Mouse (Mus musculus): ENCODE measurements around the gene Scimp. TPM values are rescaled to one million over a fixed set of nuclear protein-coding genes. Genes with fewer than 3 reads are reported as not detected.

The Scimp gene
- polyA plus RNA-seq, 1 experiment from 2014 or later: 0.50 TPM

- Histone ChIP-seq H3K4me1 (ENCODE audit: control insufficient read depth, insufficient read depth, low read length) (no peaks in the 10 kb centered on the region), H3K4me3 (ENCODE audit: low read depth, low read length) (no peak overlapping the region), H3K27ac (replicated peaks; ENCODE audit: low read depth, low read length) (no peak overlapping the region), H3K36me3 (ENCODE audit: control insufficient read depth, insufficient read depth, low read length) (no peaks in the 10 kb centered on the region), H3K9me3 (ENCODE audit: control insufficient read depth, low read length) (no peaks in the 10 kb centered on the region), H3K9ac (ENCODE audit: low read depth, low read length) (no peak overlapping the region), H3K27me3 (replicated peaks; ENCODE audit: control insufficient read depth, insufficient read depth, low read length) (no peaks in the 10 kb centered on the region), H3K4me2 (ENCODE audit: low read depth, low read length) (no peak overlapping the region)
- no peak for ATAC-seq (ENCODE audit: low read depth)
- DNase-seq (ENCODE audit: low spot score): no peak
- WGBS: 94% methylated on average over 3 of the region's 3 CpGs
Observed at GRCm38 (mm10) chr11:70837031-70837430, 24.6 kb upstream of the Scimp start.

GRCm38 (mm10) chr11:70835381-70835831 is 23.0 kb upstream of the Scimp start:
- DNase-seq (ENCODE audit: low spot score): peak; percentile 52
- H3K4me3 ChIP-seq (ENCODE audit: low read depth, low read length): no peak overlapping the region
- H3K27ac ChIP-seq (replicated peaks; ENCODE audit: low read depth, low read length): no peak overlapping the region
- no peaks in the 10 kb centered on the region for H3K9me3 ChIP-seq (ENCODE audit: control insufficient read depth, low read length)
- no peaks in the 10 kb centered on the region for H3K36me3 ChIP-seq (ENCODE audit: control insufficient read depth, insufficient read depth, low read length)
- no peaks in the 10 kb centered on the region for H3K27me3 ChIP-seq (replicated peaks; ENCODE audit: control insufficient read depth, insufficient read depth, low read length)
- peak; percentile 37; the same call in 1 of the 2 replicates for ATAC-seq (ENCODE audit: low read depth)
- no peaks in the 10 kb centered on the region for H3K4me1 ChIP-seq (ENCODE audit: control insufficient read depth, insufficient read depth, low read length)
- H3K4me2 ChIP-seq (ENCODE audit: low read depth, low read length): no peak overlapping the region
- WGBS: 54% methylated on average over 6 of the region's 6 CpGs
- no peak overlapping the region for H3K9ac ChIP-seq (ENCODE audit: low read depth, low read length)

GRCm38 (mm10) chr11:70833831-70834230 is 21.4 kb upstream of the Scimp start:
- ATAC-seq (ENCODE audit: low read depth): no peak
- H3K4me2 ChIP-seq (ENCODE audit: low read depth, low read length): no peak overlapping the region
- no peak overlapping the region for H3K4me3 ChIP-seq (ENCODE audit: low read depth, low read length)
- H3K27ac ChIP-seq (replicated peaks; ENCODE audit: low read depth, low read length): no peak overlapping the region
- H3K27me3 ChIP-seq (replicated peaks; ENCODE audit: control insufficient read depth, insufficient read depth, low read length): no peaks in the 10 kb centered on the region
- no peaks in the 10 kb centered on the region for H3K4me1 ChIP-seq (ENCODE audit: control insufficient read depth, insufficient read depth, low read length)
- no peaks in the 10 kb centered on the region for H3K9me3 ChIP-seq (ENCODE audit: control insufficient read depth, low read length)
- no peak overlapping the region for H3K9ac ChIP-seq (ENCODE audit: low read depth, low read length)
- WGBS: 73% methylated on average over 3 of the region's 3 CpGs
- no peak for DNase-seq (ENCODE audit: low spot score)
- H3K36me3 ChIP-seq (ENCODE audit: control insufficient read depth, insufficient read depth, low read length): no peaks in the 10 kb centered on the region

- Histone ChIP-seq H3K36me3 (ENCODE audit: control insufficient read depth, insufficient read depth, low read length) (no peaks in the 10 kb centered on the region), H3K4me1 (ENCODE audit: control insufficient read depth, insufficient read depth, low read length) (no peaks in the 10 kb centered on the region), H3K27ac (replicated peaks; ENCODE audit: low read depth, low read length) (no peak overlapping the region), H3K9ac (ENCODE audit: low read depth, low read length) (no peak overlapping the region), H3K4me2 (ENCODE audit: low read depth, low read length) (no peak overlapping the region), H3K4me3 (ENCODE audit: low read depth, low read length) (no peak overlapping the region), H3K9me3 (ENCODE audit: control insufficient read depth, low read length) (no peaks in the 10 kb centered on the region), H3K27me3 (replicated peaks; ENCODE audit: control insufficient read depth, insufficient read depth, low read length) (no peaks in the 10 kb centered on the region)
- DNase-seq (ENCODE audit: low spot score) (no peak), ATAC-seq (ENCODE audit: low read depth) (no peak)
Observed at GRCm38 (mm10) chr11:70833408-70833807, 21.0 kb upstream of the Scimp start.

- Histone ChIP-seq H3K9me3 (ENCODE audit: control insufficient read depth, low read length) (no peaks in the 10 kb centered on the region), H3K4me3 (ENCODE audit: low read depth, low read length) (no peak overlapping the region), H3K4me1 (ENCODE audit: control insufficient read depth, insufficient read depth, low read length) (no peaks in the 10 kb centered on the region), H3K4me2 (ENCODE audit: low read depth, low read length) (no peak overlapping the region), H3K27me3 (replicated peaks; ENCODE audit: control insufficient read depth, insufficient read depth, low read length) (no peaks in the 10 kb centered on the region), H3K9ac (ENCODE audit: low read depth, low read length) (no peak overlapping the region), H3K36me3 (ENCODE audit: control insufficient read depth, insufficient read depth, low read length) (no peaks in the 10 kb centered on the region), H3K27ac (replicated peaks; ENCODE audit: low read depth, low read length) (no peak overlapping the region)
- no peak for DNase-seq (ENCODE audit: low spot score)
- 57% methylated on average over 3 of the region's 3 CpGs for WGBS
- ATAC-seq (ENCODE audit: low read depth): no peak
Observed at GRCm38 (mm10) chr11:70831201-70831600, 18.8 kb upstream of the Scimp start.

GRCm38 (mm10) chr11:70828975-70829615 is 16.7 kb upstream of the Scimp start:
- ATAC-seq (ENCODE audit: low read depth) (no peak), DNase-seq (ENCODE audit: low spot score) (peak; percentile 19)
- Histone ChIP-seq H3K36me3 (ENCODE audit: control insufficient read depth, insufficient read depth, low read length) (no peaks in the 10 kb centered on the region), H3K4me2 (ENCODE audit: low read depth, low read length) (no peak overlapping the region), H3K4me3 (ENCODE audit: low read depth, low read length) (no peak overlapping the region), H3K9me3 (ENCODE audit: control insufficient read depth, low read length) (no peaks in the 10 kb centered on the region), H3K27ac (replicated peaks; ENCODE audit: low read depth, low read length) (no peak overlapping the region), H3K9ac (ENCODE audit: low read depth, low read length) (no peak overlapping the region), H3K27me3 (replicated peaks; ENCODE audit: control insufficient read depth, insufficient read depth, low read length) (no peaks in the 10 kb centered on the region), H3K4me1 (ENCODE audit: control insufficient read depth, insufficient read depth, low read length) (no peaks in the 10 kb centered on the region)
- WGBS: 48% methylated on average over 11 of the region's 11 CpGs

GRCm38 (mm10) chr11:70826207-70826606 is 13.8 kb upstream of the Scimp start:
- Histone ChIP-seq H3K27ac (replicated peaks; ENCODE audit: low read depth, low read length) (no peak overlapping the region), H3K9me3 (ENCODE audit: control insufficient read depth, low read length) (no peaks in the 10 kb centered on the region), H3K4me3 (ENCODE audit: low read depth, low read length) (no peak overlapping the region), H3K4me2 (ENCODE audit: low read depth, low read length) (no peak overlapping the region), H3K27me3 (replicated peaks; ENCODE audit: control insufficient read depth, insufficient read depth, low read length) (no peaks in the 10 kb centered on the region), H3K36me3 (ENCODE audit: control insufficient read depth, insufficient read depth, low read length) (no peaks in the 10 kb centered on the region), H3K9ac (ENCODE audit: low read depth, low read length) (no peak overlapping the region), H3K4me1 (ENCODE audit: control insufficient read depth, insufficient read depth, low read length) (0 out of 2 replicates have a peak, but pooled peaks cover 3% of the 10 kb centered on the region)
- ATAC-seq (ENCODE audit: low read depth) (no peak), DNase-seq (ENCODE audit: low spot score) (no peak)
- WGBS: 79% methylated on average over 2 of the region's 2 CpGs

GRCm38 (mm10) chr11:70821728-70822591 is 9.6 kb upstream of the Scimp start:
- no peak overlapping the region for H3K4me2 ChIP-seq (ENCODE audit: low read depth, low read length)
- ATAC-seq (ENCODE audit: low read depth): peak; percentile 41; the same call in 1 of the 2 replicates
- H3K4me3 ChIP-seq (ENCODE audit: low read depth, low read length): no peak overlapping the region
- no peaks in the 10 kb centered on the region for H3K27me3 ChIP-seq (replicated peaks; ENCODE audit: control insufficient read depth, insufficient read depth, low read length)
- H3K4me1 ChIP-seq (ENCODE audit: control insufficient read depth, insufficient read depth, low read length): 0 out of 2 replicates have a peak, but pooled peaks cover 3% of the 10 kb centered on the region
- no peak overlapping the region for H3K9ac ChIP-seq (ENCODE audit: low read depth, low read length)
- no peaks in the 10 kb centered on the region for H3K9me3 ChIP-seq (ENCODE audit: control insufficient read depth, low read length)
- H3K36me3 ChIP-seq (ENCODE audit: control insufficient read depth, insufficient read depth, low read length): no peaks in the 10 kb centered on the region
- H3K27ac ChIP-seq (replicated peaks; ENCODE audit: low read depth, low read length): no peak overlapping the region
- DNase-seq (ENCODE audit: low spot score): peak; percentile 51
- 40% methylated on average over 17 of the region's 17 CpGs for WGBS
